ENCODE assay signal across 13 mouse cellular contexts in the genomic region with DNA sequence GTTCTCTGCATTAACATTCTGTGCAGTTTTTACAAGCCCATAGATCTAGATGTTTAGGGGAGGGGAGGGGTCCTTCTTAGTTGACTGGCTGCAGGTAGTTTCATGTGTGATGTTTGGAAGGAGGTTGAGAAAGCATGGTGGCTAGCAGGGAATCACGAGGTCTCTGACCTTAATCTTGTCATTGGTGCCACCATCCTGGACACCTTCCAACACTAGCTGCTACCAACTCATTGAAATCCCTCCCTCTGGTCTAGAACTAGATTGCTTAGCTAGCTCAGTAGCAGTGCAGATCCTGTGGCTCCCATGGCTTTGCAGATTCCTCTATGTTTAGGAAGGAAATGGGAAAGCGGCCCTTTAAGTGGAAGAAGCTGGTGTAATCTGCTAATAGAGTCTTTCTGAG. TPM values are rescaled to one million over a fixed set of nuclear protein-coding genes. Genes with fewer than 3 reads are reported as not detected.
DNase-seq lines count a peak whose midpoint lies in the region; ATAC-seq and TF ChIP-seq lines count a peak whose summit lies in the region.
"Had no signal": no experiment of that assay in that cellular context is flagged by ENCODE, and none has a peak within 500 bp of the region (broad histone marks: within the 10 kb centered on the region; RNA-seq: fewer than 3 reads in every experiment).

No protein-coding gene starts in this region.

- no peaks in the 10 kb centered on the region for H3K9me3 ChIP-seq in forebrain, postnatal 0 days (ENCODE audit: low read length)
- H3K9me3 ChIP-seq in forebrain, embryonic 15.5 days, result no peaks in the 10 kb centered on the region
- H3K9me3 ChIP-seq in lung, embryonic 15.5 days, result no peaks in the 10 kb centered on the region
- H3K9me3 ChIP-seq in liver, embryonic 15.5 days (replicated peaks), result no peaks in the 10 kb centered on the region
- H3K9me3 ChIP-seq: stomach, embryonic 15.5 days had no signal

- TF ChIP-seq POLR2A in lung, adult 2 months (IDR thresholded peaks at IDR 0.05; ENCODE audit: borderline replicate concordance, extremely low read depth, low read depth, low read length), result no peak

- WGBS in forebrain, postnatal 0 days, result 73% methylated on average over 2 of the region's 2 CpGs
- 87% methylated on average over 2 of the region's 2 CpGs for WGBS in forebrain, embryonic 15.5 days
- WGBS in lung, embryonic 15.5 days, result 70% methylated on average over 2 of the region's 2 CpGs
- 66% methylated on average over 2 of the region's 2 CpGs for whole genome bisulfite sequencing in lung, adult 2 months
- WGBS in liver, embryonic 15.5 days (ENCODE audit: insufficient replicate concordance), result 58% methylated on average over 2 of the region's 2 CpGs

- H3K4me2 ChIP-seq in forebrain, postnatal 0 days (ENCODE audit: low read depth), result 0 out of 2 replicates have a peak overlapping the region, but pooled peaks have one; percentile 92
- no peak overlapping the region for H3K4me2 ChIP-seq in forebrain, embryonic 15.5 days (replicated peaks)
- H3K4me2 ChIP-seq in lung, embryonic 15.5 days, result peak overlapping the region; percentile 95; the same call in 1 of the 2 replicates
- peak overlapping the region; percentile 98 for H3K4me2 ChIP-seq in liver, embryonic 15.5 days

- no peak for TF ChIP-seq CTCF in forebrain, postnatal 0 days (IDR thresholded peaks at IDR 0.05; ENCODE audit: low read depth)
- TF ChIP-seq CTCF in lung, adult 2 months (IDR thresholded peaks at IDR 0.05; ENCODE audit: insufficient read depth, low read length), result no peak

- no peak overlapping the region for H3K27ac ChIP-seq in forebrain, postnatal 0 days (ENCODE audit: low read depth, low read length)
- no peak overlapping the region for H3K27ac ChIP-seq in forebrain, embryonic 15.5 days (replicated peaks)
- H3K27ac ChIP-seq in lung, embryonic 15.5 days, result no peak overlapping the region
- H3K27ac ChIP-seq in liver, embryonic 15.5 days (replicated peaks), result no peak overlapping the region
- H3K27ac ChIP-seq: kidney, postnatal 0 days; stomach, embryonic 15.5 days had no signal

- no peak for ATAC-seq in forebrain, postnatal 0 days
- ATAC-seq in forebrain, embryonic 15.5 days (replicated peaks), result no peak
- ATAC-seq in lung, embryonic 15.5 days (ENCODE audit: borderline replicate concordance, extremely low read depth, low FRiP score, low TSS enrichment), result no peak
- ATAC-seq in liver, embryonic 15.5 days (ENCODE audit: insufficient read depth), result no peak

- no peaks in the 10 kb centered on the region for H3K4me1 ChIP-seq in forebrain, postnatal 0 days (ENCODE audit: insufficient read depth)
- H3K4me1 ChIP-seq in forebrain, embryonic 15.5 days, result peaks cover 5% of the 10 kb centered on the region; the same call in 1 of the 2 replicates
- H3K4me1 ChIP-seq in lung, embryonic 15.5 days, result peaks cover 10% of the 10 kb centered on the region; the same call in 1 of the 2 replicates
- no peaks in the 10 kb centered on the region for H3K4me1 ChIP-seq in lung, adult 2 months (ENCODE audit: control insufficient read depth, insufficient read depth, low read length)
- H3K4me1 ChIP-seq in liver, embryonic 15.5 days (replicated peaks), result peaks cover 24% of the 10 kb centered on the region

- intact Hi-C loops in left cerebral cortex, postnatal 36 days (cut with DNase I), result loop anchor here (2.0 kb wide), 1 partner anchor 54 kb away; no protein-coding TSS in a partner anchor

- no peaks in the 10 kb centered on the region for H3K36me3 ChIP-seq in forebrain, postnatal 0 days (ENCODE audit: insufficient read depth)
- no peaks in the 10 kb centered on the region for H3K36me3 ChIP-seq in forebrain, embryonic 15.5 days
- H3K36me3 ChIP-seq in lung, embryonic 15.5 days, result no peaks in the 10 kb centered on the region
- H3K36me3 ChIP-seq in liver, embryonic 15.5 days (replicated peaks), result 0 out of 2 replicates have a peak, but pooled peaks cover 6% of the 10 kb centered on the region
- H3K36me3 ChIP-seq: stomach, embryonic 15.5 days had no signal

- H3K27me3 ChIP-seq in forebrain, postnatal 0 days (ENCODE audit: insufficient read depth, low read length), result peaks cover 5% of the 10 kb centered on the region; the same call in 1 of the 2 replicates
- H3K27me3 ChIP-seq in forebrain, embryonic 15.5 days, result no peaks in the 10 kb centered on the region
- 0 out of 2 replicates have a peak, but pooled peaks cover 12% of the 10 kb centered on the region for H3K27me3 ChIP-seq in lung, embryonic 15.5 days
- H3K27me3 ChIP-seq in liver, embryonic 15.5 days, result peaks cover 21% of the 10 kb centered on the region

- no peak for DNase-seq in forebrain, postnatal 0 days
- no peak for DNase-seq in lung, adult 2 months
- DNase-seq in cerebellum, adult 8-10 months, result peak; percentile 40
- no peak for DNase-seq in layer of hippocampus, postnatal 14 days (ENCODE audit: low spot score in 2 of 2)
- DNase-seq in left cerebral cortex, postnatal 36 days (ENCODE audit: low spot score in 2 of 2), result no peak
- DNase-seq: gastrocnemius, postnatal 25 days; heart, postnatal 4 days; lung, postnatal 36 days had no signal

- H3K4me3 ChIP-seq in forebrain, postnatal 0 days (ENCODE audit: low read depth, low read length), result no peak overlapping the region
- H3K4me3 ChIP-seq in forebrain, embryonic 15.5 days, result no peak overlapping the region
- no peak overlapping the region for H3K4me3 ChIP-seq in lung, embryonic 15.5 days
- no peak overlapping the region for H3K4me3 ChIP-seq in lung, adult 2 months (replicated peaks; ENCODE audit: extremely low read depth, low read depth, low read length)
- H3K4me3 ChIP-seq in liver, embryonic 15.5 days (replicated peaks), result no peak overlapping the region

- no peak overlapping the region for H3K9ac ChIP-seq in forebrain, postnatal 0 days
- no peak overlapping the region for H3K9ac ChIP-seq in forebrain, embryonic 15.5 days (replicated peaks)
- no peak overlapping the region for H3K9ac ChIP-seq in lung, embryonic 15.5 days
- no peak overlapping the region for H3K9ac ChIP-seq in liver, embryonic 15.5 days

RNA-seq across cellular contexts. Expression of a gene that starts 1.5 kb away (rescaled TPM):
- total RNA-seq in forebrain, postnatal 0 days (2014; rRNA removed), result 6.7 and 12.9 TPM in 2 replicates
- polyA plus RNA-seq in forebrain, postnatal 0 days (2015; fragmentation: Nextera tagmentation; extraction: Ambion mirVana), result 7.9 and 11.9 TPM in 2 replicates
- 5.6 and 6.0 TPM in 2 replicates for polyA plus RNA-seq in forebrain, embryonic 15.5 days (2015; fragmentation: Nextera tagmentation; extraction: Ambion mirVana)
- 4.2 and 5.4 TPM in 2 replicates for polyA plus RNA-seq in lung, embryonic 15.5 days (2015; fragmentation: Nextera tagmentation; extraction: Ambion mirVana)
- 12.5 and 22.0 TPM in 2 replicates for polyA plus RNA-seq in lung, adult 2 months (2012; rRNA removed)
- 1.8 and 1.9 TPM in 2 replicates for polyA plus RNA-seq in liver, embryonic 15.5 days (2015; fragmentation: Nextera tagmentation; extraction: Ambion mirVana)
- total RNA-seq in layer of hippocampus, postnatal 14 days (2021), result 10 to 100 TPM; 49.3 to 62.7 TPM
- 100 to 1,000 TPM; 101 to 114 TPM for total RNA-seq in left cerebral cortex, postnatal 36 days (2021)

RNA-seq across cellular contexts. Expression of a gene that starts 14.8 kb away (rescaled TPM):
- total RNA-seq in forebrain, postnatal 0 days (2014; rRNA removed), result 2.5 and 4.3 TPM in 2 replicates
- polyA plus RNA-seq in forebrain, postnatal 0 days (2015; fragmentation: Nextera tagmentation; extraction: Ambion mirVana), result 3.7 and 6.9 TPM in 2 replicates
- polyA plus RNA-seq in forebrain, embryonic 15.5 days (2015; fragmentation: Nextera tagmentation; extraction: Ambion mirVana), result 3.0 and 3.2 TPM in 2 replicates
- polyA plus RNA-seq in lung, embryonic 15.5 days (2015; fragmentation: Nextera tagmentation; extraction: Ambion mirVana), result 7.0 and 10.9 TPM in 2 replicates
- 29.8 and 33.4 TPM in 2 replicates for polyA plus RNA-seq in lung, adult 2 months (2012; rRNA removed)
- 8.4 and 9.0 TPM in 2 replicates for polyA plus RNA-seq in liver, embryonic 15.5 days (2015; fragmentation: Nextera tagmentation; extraction: Ambion mirVana)
- total RNA-seq in layer of hippocampus, postnatal 14 days (2021), result 1 to 10 TPM; 2.9 to 3.1 TPM
- 1 to 10 TPM; 3.7 to 4.9 TPM for total RNA-seq in left cerebral cortex, postnatal 36 days (2021)

RNA-seq across cellular contexts. Expression of a gene that starts 19.9 kb away (rescaled TPM):
- total RNA-seq in forebrain, postnatal 0 days (2014; rRNA removed), result not detected in 2 replicates
- 0.33 TPM in 1 of 2 replicates, not detected in the other for polyA plus RNA-seq in forebrain, postnatal 0 days (2015; fragmentation: Nextera tagmentation; extraction: Ambion mirVana)
- polyA plus RNA-seq in forebrain, embryonic 15.5 days (2015; fragmentation: Nextera tagmentation; extraction: Ambion mirVana), result 1.3 and 2.3 TPM in 2 replicates
- polyA plus RNA-seq in lung, embryonic 15.5 days (2015; fragmentation: Nextera tagmentation; extraction: Ambion mirVana), result 2.6 and 4.5 TPM in 2 replicates
- polyA plus RNA-seq in lung, adult 2 months (2012; rRNA removed), result 8.1 and 9.8 TPM in 2 replicates
- polyA plus RNA-seq in liver, embryonic 15.5 days (2015; fragmentation: Nextera tagmentation; extraction: Ambion mirVana), result 1.3 and 1.6 TPM in 2 replicates
- total RNA-seq in layer of hippocampus, postnatal 14 days (2021), result not detected
- total RNA-seq in left cerebral cortex, postnatal 36 days (2021), result not detected

RNA-seq across cellular contexts. Expression of a gene that starts 25.3 kb away (rescaled TPM):
- total RNA-seq in forebrain, postnatal 0 days (2014; rRNA removed), result 51.3 and 54.0 TPM in 2 replicates
- 146 and 148 TPM in 2 replicates for polyA plus RNA-seq in forebrain, postnatal 0 days (2015; fragmentation: Nextera tagmentation; extraction: Ambion mirVana)
- polyA plus RNA-seq in forebrain, embryonic 15.5 days (2015; fragmentation: Nextera tagmentation; extraction: Ambion mirVana), result 155 and 158 TPM in 2 replicates
- polyA plus RNA-seq in lung, embryonic 15.5 days (2015; fragmentation: Nextera tagmentation; extraction: Ambion mirVana), result 208 and 224 TPM in 2 replicates
- 30.1 and 39.4 TPM in 2 replicates for polyA plus RNA-seq in lung, adult 2 months (2012; rRNA removed)
- polyA plus RNA-seq in liver, embryonic 15.5 days (2015; fragmentation: Nextera tagmentation; extraction: Ambion mirVana), result 145 and 160 TPM in 2 replicates
- 10 to 100 TPM; 67.7 to 74.4 TPM for total RNA-seq in layer of hippocampus, postnatal 14 days (2021)
- total RNA-seq in left cerebral cortex, postnatal 36 days (2021), result 10 to 100 TPM; 63.3 to 66.1 TPM

RNA-seq across cellular contexts. Expression of a gene that starts 25.4 kb away (rescaled TPM):
- total RNA-seq in forebrain, postnatal 0 days (2014; rRNA removed), result 32.5 and 43.5 TPM in 2 replicates
- 18.9 and 25.8 TPM in 2 replicates for polyA plus RNA-seq in forebrain, postnatal 0 days (2015; fragmentation: Nextera tagmentation; extraction: Ambion mirVana)
- 98.5 and 99.5 TPM in 2 replicates for polyA plus RNA-seq in forebrain, embryonic 15.5 days (2015; fragmentation: Nextera tagmentation; extraction: Ambion mirVana)
- polyA plus RNA-seq in lung, embryonic 15.5 days (2015; fragmentation: Nextera tagmentation; extraction: Ambion mirVana), result 136 and 139 TPM in 2 replicates
- polyA plus RNA-seq in lung, adult 2 months (2012; rRNA removed), result 15.5 and 34.2 TPM in 2 replicates
- polyA plus RNA-seq in liver, embryonic 15.5 days (2015; fragmentation: Nextera tagmentation; extraction: Ambion mirVana), result 93.2 and 109 TPM in 2 replicates
- 10 to 100 TPM; 26.8 to 29.8 TPM for total RNA-seq in layer of hippocampus, postnatal 14 days (2021)
- 10 to 100 TPM; 24.2 to 30.2 TPM for total RNA-seq in left cerebral cortex, postnatal 36 days (2021)
